In genomic region chr1:191834825-191835224, GRCm38 (mm10) we compare ENCODE assay signal across 8 mouse cellular contexts. TPM values are rescaled to one million over a fixed set of nuclear protein-coding genes. Genes with fewer than 3 reads are reported as not detected.
DNase-seq lines count a peak whose midpoint lies in the region; ATAC-seq and TF ChIP-seq lines count a peak whose summit lies in the region.

No protein-coding gene starts in this region.

- WGBS in intestine, embryonic 15.5 days = 8% methylated on average over 19 of the region's 19 CpGs
- WGBS in limb, embryonic 14.5 days = 8% methylated on average over 19 of the region's 19 CpGs
- WGBS in midbrain, embryonic 16.5 days = 12% methylated on average over 19 of the region's 19 CpGs

- peak; percentile 88 for TF ChIP-seq CTCF in cortical plate, adult 2 months (IDR thresholded peaks at IDR 0.05; ENCODE audit: extremely low read depth, insufficient read depth, low read length)

- no peak overlapping the region for H3K27ac ChIP-seq in cortical plate, adult 2 months (ENCODE audit: insufficient read depth, low read length)
- H3K27ac ChIP-seq in intestine, embryonic 15.5 days = no peak overlapping the region
- no peak overlapping the region for H3K27ac ChIP-seq in limb, embryonic 14.5 days (replicated peaks; ENCODE audit: low read depth, low read length)
- H3K27ac ChIP-seq in midbrain, embryonic 16.5 days (ENCODE audit: low read length) = no peak overlapping the region

- H3K4me2 ChIP-seq in intestine, embryonic 15.5 days (replicated peaks) = peak overlapping the region; percentile 30; the same call in 1 of the 2 replicates
- H3K4me2 ChIP-seq in limb, embryonic 14.5 days (replicated peaks; ENCODE audit: low read depth, low read length, severe bottlenecking) = no peak overlapping the region; the same call in 1 of the 2 replicates
- H3K4me2 ChIP-seq in midbrain, embryonic 16.5 days (ENCODE audit: low read length) = 0 out of 2 replicates have a peak overlapping the region, but pooled peaks have one; percentile 7

- ATAC-seq in granulocyte monocyte progenitor cell, adult 5-6 weeks (replicated peaks; ENCODE audit: poor library complexity, severe bottlenecking) = peak; percentile 75
- peak; percentile 36; the same call in 1 of the 2 replicates for ATAC-seq in intestine, embryonic 15.5 days
- peak; percentile 73; the same call in 1 of the 2 replicates for ATAC-seq in limb, embryonic 14.5 days (ENCODE audit: low FRiP score, low read depth)
- ATAC-seq in midbrain, embryonic 16.5 days = peak; percentile 68

- H3K4me1 ChIP-seq in cortical plate, adult 2 months (ENCODE audit: control insufficient read depth, insufficient read depth, low read length) = no peaks in the 10 kb centered on the region
- H3K4me1 ChIP-seq in intestine, embryonic 15.5 days (replicated peaks) = peaks cover 14% of the 10 kb centered on the region
- no peaks in the 10 kb centered on the region for H3K4me1 ChIP-seq in limb, embryonic 14.5 days (ENCODE audit: control insufficient read depth, insufficient read depth, low read length)
- peaks cover 4% of the 10 kb centered on the region; the same call in 1 of the 2 replicates for H3K4me1 ChIP-seq in midbrain, embryonic 16.5 days (ENCODE audit: control insufficient read depth, insufficient read depth, low read length)

- peak; percentile 34 for DNase-seq in ovary, postnatal 10 days (ENCODE audit: low spot score)
- no peak for DNase-seq in ovary, adult 18-20 months (ENCODE audit: low spot score)
- DNase-seq in limb, embryonic 14.5 days (ENCODE audit: low spot score) = peak; percentile 79
- peak; percentile 52 to 70 for DNase-seq in spleen, postnatal 14 days (ENCODE audit: low spot score in 2 of 2)

- TF ChIP-seq POLR2A in cortical plate, adult 2 months (IDR thresholded peaks at IDR 0.05; ENCODE audit: extremely low read depth, insufficient read depth, low read length) = no peak
- no peak for TF ChIP-seq POLR2A in limb, embryonic 14.5 days (IDR thresholded peaks at IDR 0.05; ENCODE audit: borderline replicate concordance, extremely low read depth, insufficient read depth, insufficient read length)

- no peak overlapping the region for H3K4me3 ChIP-seq in cortical plate, adult 2 months (ENCODE audit: insufficient read depth, low read length)
- no peak overlapping the region for H3K4me3 ChIP-seq in intestine, embryonic 15.5 days (replicated peaks)
- no peak overlapping the region for H3K4me3 ChIP-seq in limb, embryonic 14.5 days (replicated peaks; ENCODE audit: low read length)
- H3K4me3 ChIP-seq in midbrain, embryonic 16.5 days (ENCODE audit: low read depth, low read length) = no peak overlapping the region

- no peak overlapping the region for H3K9ac ChIP-seq in intestine, embryonic 15.5 days
- H3K9ac ChIP-seq in limb, embryonic 14.5 days (ENCODE audit: low read depth, low read length, severe bottlenecking) = no peak overlapping the region
- no peak overlapping the region for H3K9ac ChIP-seq in midbrain, embryonic 16.5 days (ENCODE audit: low read depth, low read length)

- H3K36me3 ChIP-seq in intestine, embryonic 15.5 days = peaks cover 11% of the 10 kb centered on the region
- peaks cover 29% of the 10 kb centered on the region for H3K36me3 ChIP-seq in limb, embryonic 14.5 days (ENCODE audit: control insufficient read depth, insufficient read depth, low read length)
- no peaks in the 10 kb centered on the region for H3K36me3 ChIP-seq in midbrain, embryonic 16.5 days (ENCODE audit: control insufficient read depth, insufficient read depth, low read length)

- no peaks in the 10 kb centered on the region for H3K27me3 ChIP-seq in intestine, embryonic 15.5 days (replicated peaks)
- H3K27me3 ChIP-seq in limb, embryonic 14.5 days (ENCODE audit: control insufficient read depth, insufficient read depth, low read length) = no peaks in the 10 kb centered on the region
- no peaks in the 10 kb centered on the region for H3K27me3 ChIP-seq in midbrain, embryonic 16.5 days (ENCODE audit: control insufficient read depth, insufficient read depth, low read depth, low read length)

- H3K9me3 ChIP-seq in intestine, embryonic 15.5 days = no peaks in the 10 kb centered on the region
- H3K9me3 ChIP-seq in limb, embryonic 14.5 days (ENCODE audit: control insufficient read depth, low read length) = no peaks in the 10 kb centered on the region
- H3K9me3 ChIP-seq in midbrain, embryonic 16.5 days (replicated peaks; ENCODE audit: control insufficient read depth, low read length, poor library complexity, severe bottlenecking) = no peaks in the 10 kb centered on the region

RNA-seq across cellular contexts. Expression of gene Nek2, which starts 13.6 kb away (rescaled TPM):
- 0.79 and 1.2 TPM in 2 replicates for polyA plus RNA-seq in cortical plate, adult 2 months (2012; rRNA removed)
- total RNA-seq in granulocyte monocyte progenitor cell, adult 5-6 weeks (2014; fragmentation: Nextera tagmentation) = 6.3 and 7.1 TPM in 2 replicates
- 28.8 and 42.1 TPM in 2 replicates for total RNA-seq in granulocyte monocyte progenitor cell, adult 5-6 weeks (2017)
- 45.6 and 47.6 TPM in 2 replicates for polyA plus RNA-seq in intestine, embryonic 15.5 days (2015; fragmentation: Nextera tagmentation; extraction: Ambion mirVana)
- polyA plus RNA-seq in limb, embryonic 14.5 days (2012; rRNA removed) = 11.4 and 12.8 TPM in 2 replicates
- 25.8 and 26.2 TPM in 2 replicates for polyA plus RNA-seq in limb, embryonic 14.5 days (2014; fragmentation: Nextera tagmentation; extraction: Ambion mirVana)
- polyA plus RNA-seq in midbrain, embryonic 16.5 days (2015; fragmentation: Nextera tagmentation; extraction: Ambion mirVana) = 4.7 and 6.0 TPM in 2 replicates
